Mouse (Mus musculus) heart, adult 2 months (tissue): Measurements from ENCODE around the gene Pxn. TPM values are rescaled to one million over a fixed set of nuclear protein-coding genes. Genes with fewer than 3 reads are reported as not detected.

Source experiments
- DNase-seq, 2 experiments: peaks; one replicate each; pipeline ENCODE4 v3.0.0; 2021
- H3K27ac ChIP-seq: fragments of 200-600 bp; 2 replicates; pipeline ENCODE4 v1.8.1; 2022
- H3K27me3 ChIP-seq: fragments of 200-500 bp; 2 replicates; pipeline ENCODE4 v1.6.1; 2012; ENCODE audit warnings: mild to moderate bottlenecking, low read length, inconsistent platforms, mixed read lengths; ENCODE audit not compliant: control insufficient read depth, insufficient read depth
- H3K36me3 ChIP-seq: fragments of 200-500 bp; 2 replicates; pipeline ENCODE4 v1.6.1; 2012; ENCODE audit warnings: low read length, inconsistent platforms; ENCODE audit not compliant: control insufficient read depth, insufficient read depth
- H3K4me1 ChIP-seq: fragments of 200-500 bp; 2 replicates; pipeline ENCODE4 v1.6.1; 2011; ENCODE audit warnings: low read length; ENCODE audit not compliant: control insufficient read depth, insufficient read depth
- H3K4me3 ChIP-seq: fragments of 200-600 bp; 2 replicates; pipeline ENCODE4 v1.8.1; 2022
- H3K79me2 ChIP-seq: fragments of 200-500 bp; replicated peaks from 2 replicates; pipeline ENCODE4 v1.6.1; 2012; ENCODE audit warnings: mild to moderate bottlenecking, inconsistent platforms, low read length, moderate library complexity, mixed read lengths; ENCODE audit not compliant: control insufficient read depth, insufficient read depth
- H3K9ac ChIP-seq: fragments of 200-500 bp; 2 replicates; pipeline ENCODE4 v1.6.1; 2012; ENCODE audit warnings: low read depth, mild to moderate bottlenecking, control low read depth, inconsistent platforms, low read length, mixed read lengths
- CTCF ChIP-seq: fragments of 200-600 bp; IDR thresholded peaks from 2 replicates; pipeline ENCODE4 v1.8.1; 2022; ENCODE audit warnings: antibody characterized with exemption, mild to moderate bottlenecking, moderate library complexity
- EP300 ChIP-seq: fragments of 200-500 bp; IDR thresholded peaks from 2 replicates; pipeline ENCODE4 v1.6.1; 2011; ENCODE audit warnings: low read depth, low read length, control low read depth; ENCODE audit not compliant: insufficient read depth
- POLR2A ChIP-seq: fragments of 200-500 bp; IDR thresholded peaks from 2 replicates; pipeline ENCODE4 v1.6.1; 2011; ENCODE audit warnings: mild to moderate bottlenecking, low read depth, low read length, control low read depth; ENCODE audit not compliant: insufficient read depth
- WGBS: fragments of 180-500 bp; shearing (Covaris S2); methylation state at CpG from one replicate; pipeline ENCODE4 v1.1.7; 2018; 5-methylcytosine and 5-hydroxymethylcytosine counted together
- intact Hi-C: fragments of 180-260 bp; cut with DNase I; formaldehyde crosslinking; loops from one replicate; pipeline ENCODE4 v1.15.1; 2025
- microRNA-seq, 2 experiments: library from miRNA; unstranded; fragments of <30 nt; microRNA quantifications; one replicate each; pipeline ENCODE4 v1.2.0; 2021
- polyA plus RNA-seq: library from polyadenylated mRNA; depleted of rRNA; stranded (reverse); fragments of >200 nt; gene quantifications from 2 replicates; pipeline ENCODE4 v1.2.3, GENCODE M21; 2012; rRNA removed
- total RNA-seq, 2 experiments: library from RNA; stranded (reverse); gene quantifications; 2 replicates each; pipeline ENCODE4 v1.2.3; 2021

The Pxn gene
- total and polyA plus RNA-seq, 3 experiments, result 35.9 to 51.9 (median 37.1) TPM

GRCm38 (mm10) chr5:115591506-115591905, 85.0 kb downstream of the Pxn start:
- H3K36me3 ChIP-seq, result no peaks in the 10 kb centered on the region
- no peak for TF ChIP-seq CTCF
- no peak for TF ChIP-seq POLR2A
- no peak for TF ChIP-seq EP300
- 93% methylated on average over 2 of the region's 2 CpGs for WGBS
- no peaks in the 10 kb centered on the region for H3K27me3 ChIP-seq
- no peaks in the 10 kb centered on the region for H3K4me1 ChIP-seq
- intact Hi-C loops, result no loop called here
- H3K9ac ChIP-seq, result no peak overlapping the region
- DNase-seq, result no peak
- no peaks in the 10 kb centered on the region for H3K79me2 ChIP-seq
- no peak overlapping the region for H3K27ac ChIP-seq
- H3K4me3 ChIP-seq, result no peak overlapping the region

DNA sequence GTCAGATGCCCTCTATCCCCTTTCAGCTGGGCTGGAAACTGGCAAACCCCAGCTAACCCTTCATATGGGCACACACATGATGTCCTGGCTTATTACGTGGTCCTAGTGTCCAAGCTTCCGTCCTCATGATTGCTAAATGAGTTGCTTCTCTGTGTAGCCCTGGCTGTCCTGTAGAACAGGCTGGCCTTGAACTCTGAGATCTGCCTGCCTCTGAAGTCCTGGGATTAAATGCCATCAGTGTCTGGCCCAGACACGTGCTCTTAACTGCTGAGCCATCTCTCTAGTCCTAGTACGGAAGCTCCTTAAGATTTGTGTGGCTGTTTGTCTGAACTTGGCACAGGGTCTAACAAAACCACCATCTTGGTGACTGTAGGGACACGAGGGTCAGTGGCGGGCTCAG, 97.1 kb downstream of the Pxn start:
- H3K9ac ChIP-seq, result no peak overlapping the region
- WGBS, result 89% methylated on average over 6 of the region's 6 CpGs

More for the DNA sequence above, 97.1 kb downstream of the Pxn start:
- H3K4me1 ChIP-seq, result no peaks in the 10 kb centered on the region
- TF ChIP-seq POLR2A, result no peak
- TF ChIP-seq EP300, result no peak
- no peak for TF ChIP-seq CTCF
- H3K36me3 ChIP-seq, result no peaks in the 10 kb centered on the region
- no peaks in the 10 kb centered on the region for H3K27me3 ChIP-seq
- H3K4me3 ChIP-seq, result no peak overlapping the region
- no peaks in the 10 kb centered on the region for H3K79me2 ChIP-seq
- no peak overlapping the region for H3K27ac ChIP-seq
- intact Hi-C loops, result no loop called here
- DNase-seq, result no peak

Small RNAs within 50 kb of the gene (microRNA-seq; reads per million reads assigned to microRNA genes)
- gene Mir7029, result 0 reads per million in 2 experiments

Other genes with a start within 250 kb of the Pxn start
- gene Rnf10, start 233.8 kb upstream of the Pxn start, total RNA-seq, result 100 to 1,000 TPM; 391 to 397 TPM
- 175 and 205 TPM in 2 replicates for gene Rnf10, start 233.8 kb upstream of the Pxn start, polyA plus RNA-seq
- 100 to 1,000 TPM; 140 to 146 TPM for gene Coq5, start 227.0 kb upstream of the Pxn start, total RNA-seq
- gene Coq5, start 227.0 kb upstream of the Pxn start, polyA plus RNA-seq, result 57.1 and 84.0 TPM in 2 replicates
- 10 to 100 TPM; 65.1 to 85.6 TPM for gene Dynll1, start 205.7 kb upstream of the Pxn start, total RNA-seq
- gene Dynll1, start 205.7 kb upstream of the Pxn start, polyA plus RNA-seq, result 65.2 and 83.8 TPM in 2 replicates
- gene Srsf9, start 179.5 kb upstream of the Pxn start, total RNA-seq, result 10 to 100 TPM; 14.9 to 16.1 TPM
- gene Srsf9, start 179.5 kb upstream of the Pxn start, polyA plus RNA-seq, result 11.8 and 15.3 TPM in 2 replicates
- gene Gatc, start 165.5 kb upstream of the Pxn start, total RNA-seq, result 10 to 100 TPM; 18.1 to 19.8 TPM
- gene Gatc, start 165.5 kb upstream of the Pxn start, polyA plus RNA-seq, result 18.2 and 19.9 TPM in 2 replicates
- 10 to 100 TPM; 21.8 to 24.3 TPM for gene Triap1, start 165.5 kb upstream of the Pxn start, total RNA-seq
- 13.9 and 20.0 TPM in 2 replicates for gene Triap1, start 165.5 kb upstream of the Pxn start, polyA plus RNA-seq
- gene Cox6a1, start 157.7 kb upstream of the Pxn start, total RNA-seq, result 100 to 1,000 TPM; 232 to 256 TPM
- 546 and 797 TPM in 2 replicates for gene Cox6a1, start 157.7 kb upstream of the Pxn start, polyA plus RNA-seq
- gene Msi1, start 77.1 kb upstream of the Pxn start, total RNA-seq, result under 1 TPM; 0.55 to 0.99 TPM
- 0.61 and 0.64 TPM in 2 replicates for gene Msi1, start 77.1 kb upstream of the Pxn start, polyA plus RNA-seq
- not detected for gene Pla2g1b, start 40.4 kb upstream of the Pxn start, total RNA-seq
- not detected in 2 replicates for gene Pla2g1b, start 40.4 kb upstream of the Pxn start, polyA plus RNA-seq
- gene Sirt4, start 22.0 kb upstream of the Pxn start, total RNA-seq, result 10 to 100 TPM; 15.3 to 18.8 TPM
- 25.1 and 31.3 TPM in 2 replicates for gene Sirt4, start 22.0 kb upstream of the Pxn start, polyA plus RNA-seq
- gene Rplp0, start 52.8 kb downstream of the Pxn start, total RNA-seq, result 100 to 1,000 TPM; 587 to 705 TPM
- 1,240 and 1,274 TPM in 2 replicates for gene Rplp0, start 52.8 kb downstream of the Pxn start, polyA plus RNA-seq
- 10 to 100 TPM; 34.2 to 40.1 TPM for gene Gcn1l1, start 58.6 kb downstream of the Pxn start, total RNA-seq
- 21.5 and 34.6 TPM in 2 replicates for gene Gcn1l1, start 58.6 kb downstream of the Pxn start, polyA plus RNA-seq
- gene Rab35, start 125.2 kb downstream of the Pxn start, total RNA-seq, result 10 to 100 TPM; 41.2 to 48.6 TPM
- 40.1 and 44.9 TPM in 2 replicates for gene Rab35, start 125.2 kb downstream of the Pxn start, polyA plus RNA-seq
- 1 to 10 TPM; 4.6 to 6.1 TPM for gene Bicdl1, start 224.9 kb downstream of the Pxn start, total RNA-seq
- gene Bicdl1, start 224.9 kb downstream of the Pxn start, polyA plus RNA-seq, result 10.1 and 10.4 TPM in 2 replicates